Mouse (Mus musculus): ENCODE results near the gene Cd101.

Gene Cd101

DNA sequence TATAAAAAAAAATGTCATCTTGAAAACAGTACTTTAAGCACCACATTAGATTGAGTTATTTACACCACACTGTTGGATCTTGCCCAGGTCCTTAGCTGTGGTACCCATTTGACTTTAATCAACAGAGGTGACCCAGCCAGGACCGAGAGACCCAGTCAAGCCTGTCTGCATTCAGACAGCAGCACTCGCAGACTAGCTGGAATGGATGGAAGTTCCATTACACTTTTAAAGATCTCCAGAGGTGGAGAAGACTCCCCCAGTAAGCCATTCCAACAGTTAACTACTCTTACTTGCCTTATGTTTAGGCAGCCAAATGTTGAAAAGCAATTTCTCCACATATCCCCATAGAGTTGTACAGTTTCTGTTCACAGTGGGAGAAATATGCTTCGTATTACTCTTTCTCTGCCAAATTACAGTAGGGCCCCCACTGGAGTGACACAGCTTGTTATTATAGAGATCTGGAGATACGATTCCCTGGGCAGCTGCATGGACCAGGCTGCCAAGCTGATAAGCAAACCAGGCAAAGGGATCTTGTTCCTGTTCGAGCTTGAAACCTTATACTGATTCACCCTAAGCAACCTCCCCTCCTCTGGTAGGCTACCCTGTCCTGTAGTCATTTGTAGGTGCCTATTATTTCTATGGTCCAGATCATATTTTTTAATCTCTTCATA is 22.1 kb downstream of the Cd101 start:
- in situ Hi-C loops (cut with MboI; ENCODE audit: unreplicated experiment in 2 of 2), result no loop called here

DNA sequence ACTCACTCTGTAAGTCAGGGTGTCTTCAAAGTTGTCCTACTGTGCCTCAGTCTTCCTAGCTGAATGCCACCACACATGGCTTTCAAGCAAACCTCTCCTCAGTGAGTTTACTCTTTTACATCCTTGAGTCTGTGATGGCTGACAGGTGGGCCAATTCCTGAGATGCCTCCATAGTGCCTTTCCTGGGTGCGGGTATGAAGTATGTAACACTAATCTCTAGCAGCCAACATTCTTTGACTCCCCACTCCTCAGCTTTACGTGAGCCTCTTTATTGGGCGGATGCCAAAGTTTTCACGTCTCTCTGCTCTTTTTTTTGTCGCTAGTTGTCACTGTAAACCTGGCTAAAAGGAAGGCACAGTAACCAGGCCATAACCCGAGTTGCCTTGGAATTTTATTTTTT is 24.0 kb downstream of the Cd101 start:
- in situ Hi-C loops (cut with MboI; ENCODE audit: unreplicated experiment in 2 of 2), result no loop called here

GRCm38 (mm10) chr3:101003575-101004356 is 25.6 kb downstream of the Cd101 start:
- in situ Hi-C loops (cut with MboI; ENCODE audit: unreplicated experiment in 2 of 2), result no loop called here

- in situ Hi-C loops (cut with MboI; ENCODE audit: unreplicated experiment in 2 of 2), result loop anchor here in 1 of 2 experiments (10.0 kb wide), 1 partner anchor 225 kb away; no protein-coding TSS in a partner anchor
These were observed 29.6 kb downstream of the Cd101 start for GRCm38 (mm10) chr3:100999732-101000131.

DNA sequence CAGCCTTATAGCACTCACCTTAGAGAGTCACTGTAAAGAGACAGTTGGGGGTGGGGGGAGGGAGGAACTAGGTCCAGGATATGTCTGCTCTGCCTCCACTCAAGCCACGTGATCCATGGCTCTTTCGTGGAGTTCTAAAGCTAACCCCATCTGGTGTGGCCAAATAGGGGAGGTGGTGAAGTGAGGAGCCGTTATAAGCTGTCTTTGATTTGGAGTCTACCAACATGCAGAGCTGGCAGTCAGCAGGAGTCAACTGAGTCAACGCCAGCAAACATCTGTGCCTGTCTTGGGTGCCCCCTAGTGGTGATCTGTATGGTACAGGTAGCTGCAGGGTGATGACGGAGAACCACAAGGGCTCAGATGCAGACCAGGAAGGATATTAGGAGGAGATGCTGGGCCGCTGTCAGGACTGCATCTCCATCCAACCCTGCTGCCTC is 30.4 kb downstream of the Cd101 start:
- in situ Hi-C loops (cut with MboI; ENCODE audit: unreplicated experiment in 2 of 2), result loop anchor here in 1 of 2 experiments (10.0 kb wide), 1 partner anchor 226 kb away; no protein-coding TSS in a partner anchor

DNA sequence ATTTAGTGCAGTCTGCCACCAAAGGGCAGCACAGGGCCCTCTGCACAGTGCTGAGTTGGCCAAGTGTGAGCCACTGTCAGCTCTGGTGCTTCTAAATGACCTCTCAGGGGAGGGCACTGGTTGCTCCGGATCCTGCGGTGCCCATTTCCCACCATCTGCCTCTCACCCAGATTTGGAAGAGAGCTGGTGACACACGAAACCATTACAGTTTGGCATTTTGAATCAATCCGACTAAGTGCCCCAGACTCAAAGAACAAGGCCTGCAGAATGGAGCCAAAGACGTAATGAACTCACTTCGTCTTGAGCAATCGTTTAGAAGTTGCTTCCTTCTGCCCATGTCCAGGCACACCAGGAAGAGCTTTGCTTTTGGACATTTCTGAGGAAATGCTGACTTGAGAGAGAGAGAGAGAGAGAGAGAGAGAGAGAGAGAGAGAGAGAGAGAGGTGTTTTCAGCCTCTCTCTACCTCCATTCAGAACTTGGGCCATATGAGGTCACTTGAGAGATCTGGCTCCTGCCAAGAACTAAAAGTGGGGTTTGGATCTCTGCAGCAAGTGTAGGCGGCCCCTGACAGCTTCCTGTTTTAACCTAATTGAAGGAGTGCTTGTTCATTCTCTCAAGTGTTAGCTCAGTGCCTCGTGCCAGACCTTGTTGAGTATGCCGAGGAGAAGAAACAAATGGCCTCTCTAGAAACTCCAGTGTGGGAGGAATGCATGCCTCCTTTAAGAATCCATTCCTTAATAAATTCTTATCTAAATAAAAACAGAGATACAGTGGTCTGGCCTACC is 31.4 kb downstream of the Cd101 start:
- in situ Hi-C loops (cut with MboI; ENCODE audit: unreplicated experiment in 2 of 2), result loop anchor here in 1 of 2 experiments (10.0 kb wide), 1 partner anchor 227 kb away; no protein-coding TSS in a partner anchor

DNA sequence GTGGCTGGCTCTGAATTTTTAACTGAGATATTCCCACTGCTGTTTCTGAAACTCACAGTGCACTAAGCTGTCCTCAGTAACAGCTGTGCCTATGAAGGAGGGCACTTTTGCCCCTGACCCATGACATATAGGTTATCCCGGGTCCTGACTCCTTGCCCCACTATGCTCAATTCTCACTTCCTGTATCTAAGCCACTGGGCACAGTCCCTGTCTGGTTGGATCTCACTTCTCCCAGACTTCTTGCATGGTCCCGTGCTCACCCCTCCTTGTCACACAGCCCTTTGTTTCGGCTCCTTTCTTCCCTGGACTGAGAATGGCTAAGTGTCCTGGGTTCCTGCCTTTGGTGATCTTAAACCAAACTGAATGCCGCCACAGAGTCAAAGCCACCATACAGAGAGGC is 35.1 kb downstream of the Cd101 start:
- in situ Hi-C loops (cut with MboI; ENCODE audit: unreplicated experiment in 2 of 2), result loop anchor here in 1 of 2 experiments (10.0 kb wide), 1 partner anchor 231 kb away; no protein-coding TSS in a partner anchor

GRCm38 (mm10) chr3:100993718-100994117 is 35.6 kb downstream of the Cd101 start:
- in situ Hi-C loops (cut with MboI; ENCODE audit: unreplicated experiment in 2 of 2), result loop anchor here in 1 of 2 experiments (10.0 kb wide), 1 partner anchor 231 kb away; no protein-coding TSS in a partner anchor

DNA sequence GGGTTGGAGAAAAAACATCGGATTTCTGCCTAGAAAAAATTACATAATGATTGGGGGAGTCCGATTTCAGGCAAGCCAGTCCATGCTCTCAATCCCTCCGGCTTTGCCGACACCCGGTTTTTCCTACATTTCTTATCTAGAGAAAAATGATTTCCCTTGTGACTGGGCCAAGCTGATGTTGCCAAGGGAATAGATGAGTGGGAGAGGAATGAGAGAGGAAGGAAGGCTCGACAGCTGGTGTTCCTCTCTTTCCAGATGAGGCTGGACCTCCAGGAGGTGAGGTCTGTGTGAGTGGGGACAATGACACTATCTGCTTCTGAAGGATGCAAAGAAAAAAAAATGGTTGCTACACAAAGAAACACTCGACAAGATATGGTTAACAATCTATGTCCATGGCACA is 36.2 kb downstream of the Cd101 start:
- in situ Hi-C loops (cut with MboI; ENCODE audit: unreplicated experiment in 2 of 2), result loop anchor here in 1 of 2 experiments (10.0 kb wide), 1 partner anchor 232 kb away; no protein-coding TSS in a partner anchor

- in situ Hi-C loops (cut with MboI; ENCODE audit: unreplicated experiment in 2 of 2), result loop anchor here in 1 of 2 experiments (10.0 kb wide), 1 partner anchor 235 kb away; no protein-coding TSS in a partner anchor
These were observed 39.1 kb downstream of the Cd101 start for GRCm38 (mm10) chr3:100990231-100990630.

DNA sequence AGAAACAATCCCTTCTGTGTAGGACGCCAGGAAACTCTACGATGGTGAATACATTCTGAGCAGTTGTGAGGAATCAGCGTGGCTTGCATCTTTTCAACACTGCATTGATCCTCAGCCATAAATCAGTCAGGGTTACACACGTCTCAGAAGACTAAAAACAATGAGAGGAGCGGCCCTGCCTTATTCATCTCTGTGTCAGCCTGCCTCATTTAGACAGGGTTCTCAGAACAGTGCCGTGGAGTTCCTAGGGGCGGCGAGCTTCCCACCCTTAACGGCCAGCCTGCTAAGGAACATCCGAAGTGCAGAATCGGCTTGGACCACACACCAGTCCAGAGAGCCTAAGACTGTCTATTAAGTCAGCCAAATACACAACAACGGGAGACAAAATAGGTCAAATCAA is 39.9 kb downstream of the Cd101 start:
- in situ Hi-C loops (cut with MboI; ENCODE audit: unreplicated experiment in 2 of 2), result no loop called here

DNA sequence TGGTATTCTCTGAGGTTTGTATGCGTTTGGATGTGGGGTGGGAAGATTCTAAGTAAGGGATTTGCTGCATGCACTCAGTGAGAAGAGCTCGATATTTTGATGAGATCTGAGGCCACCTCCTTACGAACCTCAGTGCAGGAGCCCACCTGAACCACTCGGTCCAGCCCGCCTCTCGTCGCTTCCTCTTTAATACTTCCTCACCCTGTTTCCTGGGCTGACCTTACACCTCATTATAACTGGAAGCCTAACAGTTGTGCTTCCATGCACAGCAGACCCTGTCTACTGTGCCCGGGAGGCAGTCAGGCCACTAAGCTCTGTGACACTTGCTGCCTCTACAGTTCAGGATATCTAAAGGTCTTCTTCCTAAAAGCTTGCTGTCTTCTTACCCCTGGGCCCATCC is 50.1 kb downstream of the Cd101 start:
- in situ Hi-C loops (cut with MboI; ENCODE audit: unreplicated experiment in 2 of 2), result loop anchor here (10.0 kb wide), 2 partner anchors 626 to 836 kb away; partner anchors contain the start of gene Atp1a1 (in 1 of the 2)

GRCm38 (mm10) chr3:100973906-100974305 is 55.5 kb downstream of the Cd101 start:
- in situ Hi-C loops (cut with MboI; ENCODE audit: unreplicated experiment in 2 of 2), result loop anchor here (5.0 to 25.0 kb wide), 9 partner anchors 243 to 1713 kb away; partner anchors contain the start of gene Atp1a1 (in 1 of the 2)

GRCm38 (mm10) chr3:100969176-100969917 is 60.0 kb downstream of the Cd101 start, which contains the start of gene Ttf2:
TSS of gene Ttf2 (minus strand) at chr3:100969663.
- in situ Hi-C loops (cut with MboI; ENCODE audit: unreplicated experiment in 2 of 2), result loop anchor here (5.0 to 25.0 kb wide), 4 partner anchors 52 to 1718 kb away; no protein-coding TSS in a partner anchor

DNA sequence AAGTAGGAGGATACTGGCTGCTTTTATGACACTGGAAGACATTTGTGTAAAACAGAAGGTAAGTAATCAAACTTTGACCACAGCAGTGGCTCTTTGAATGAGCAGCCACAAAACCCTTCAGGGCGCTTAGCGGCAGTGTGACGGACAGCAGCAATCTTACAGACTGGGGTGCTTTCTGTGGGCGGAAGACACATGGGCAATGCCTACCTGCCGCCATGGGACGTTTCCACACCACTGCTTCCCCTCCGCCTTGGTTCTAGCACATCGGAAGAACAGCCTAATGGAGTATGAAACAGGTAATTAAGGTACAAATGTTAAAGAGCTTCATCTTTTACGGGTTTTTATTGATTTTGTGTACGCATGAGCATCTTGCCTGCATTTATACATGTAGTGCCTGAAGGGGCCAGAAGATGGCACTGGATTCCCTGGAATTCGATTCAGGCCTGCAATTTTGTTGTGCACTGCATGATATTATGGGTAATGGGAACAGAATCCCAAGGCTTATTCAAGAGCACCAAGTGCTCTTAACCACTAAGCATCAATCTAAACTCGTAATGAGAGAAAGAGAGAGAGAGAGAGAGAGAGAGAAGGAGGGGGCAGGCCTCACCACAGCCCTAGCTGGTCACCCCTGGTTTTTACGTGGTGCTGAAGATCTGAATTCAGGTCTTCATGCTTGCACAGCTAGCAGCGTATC is 65.4 kb downstream of the Cd101 start:
- in situ Hi-C loops (cut with MboI; ENCODE audit: unreplicated experiment in 2 of 2), result loop anchor here (10.0 to 25.0 kb wide), 3 partner anchors 623 to 1723 kb away; no protein-coding TSS in a partner anchor

DNA sequence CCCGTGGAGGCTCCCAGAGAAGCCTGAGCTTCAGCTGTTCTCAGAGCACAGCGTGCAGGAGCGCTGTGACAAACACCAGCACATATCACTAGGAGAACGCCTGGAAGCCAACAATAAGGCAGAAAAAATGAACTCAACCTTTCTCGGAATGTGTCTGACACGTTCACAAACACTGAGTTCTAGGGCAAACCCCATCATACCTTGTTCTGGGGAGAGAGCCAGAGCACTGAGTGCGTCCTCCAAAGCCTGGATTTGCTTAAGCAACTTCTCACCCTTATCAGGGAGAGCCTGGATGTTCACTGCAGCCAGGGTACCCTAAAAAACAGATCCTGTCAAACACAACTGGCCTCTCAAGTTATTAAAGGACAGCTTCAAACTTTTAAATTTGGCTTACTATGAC is 67.9 kb downstream of the Cd101 start:
- in situ Hi-C loops (cut with MboI; ENCODE audit: unreplicated experiment in 2 of 2), result loop anchor here (10.0 to 25.0 kb wide), 3 partner anchors 626 to 1726 kb away; no protein-coding TSS in a partner anchor

- in situ Hi-C loops (cut with MboI; ENCODE audit: unreplicated experiment in 2 of 2), result loop anchor here (10.0 to 25.0 kb wide), 3 partner anchors 626 to 1726 kb away; no protein-coding TSS in a partner anchor
These were observed 68.3 kb downstream of the Cd101 start for GRCm38 (mm10) chr3:100961007-100961406.

DNA sequence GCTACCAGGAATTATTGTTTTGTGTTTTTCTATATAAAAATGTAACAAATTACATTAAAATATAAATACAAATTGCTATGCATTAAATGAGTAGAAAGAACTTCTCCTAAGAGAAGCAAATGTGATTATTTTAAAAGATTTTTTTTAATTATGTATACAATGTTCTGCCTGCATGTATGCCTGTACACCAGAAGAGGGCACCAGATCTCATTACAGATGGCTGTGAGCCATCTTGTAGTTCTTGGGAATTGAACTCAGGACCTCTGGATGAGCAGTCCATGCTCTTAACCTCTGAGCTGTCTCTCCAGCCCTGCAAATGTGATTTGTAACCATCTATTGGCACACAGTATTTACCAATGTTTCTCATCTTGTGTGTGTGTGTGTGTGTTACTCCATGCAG is 74.7 kb downstream of the Cd101 start:
- in situ Hi-C loops (cut with MboI; ENCODE audit: unreplicated experiment in 2 of 2), result loop anchor here (10.0 to 25.0 kb wide), 4 partner anchors 633 to 1733 kb away; no protein-coding TSS in a partner anchor
